Mouse (Mus musculus): Measurements from ENCODE around the gene Dnaaf3. TPM values are rescaled to one million over a fixed set of nuclear protein-coding genes. Genes with fewer than 3 reads are reported as not detected.
"Not testable (repeated sequence)": the region's sequence is repeated elsewhere in the genome, so short reads cannot be mapped to it uniquely, and the experiment has no call there.

Dnaaf3 gene
- polyA plus RNA-seq (2015; fragmentation: Nextera tagmentation; extraction: Ambion mirVana): 0.16 and 0.19 TPM in 2 replicates

- H3K4me3 ChIP-seq (ENCODE audit: low read depth, low read length): peak within 1 kb of the TSS; percentile 26; the same call in 1 of the 2 replicates
- no peaks in the 10 kb centered on the region for H3K9me3 ChIP-seq (replicated peaks; ENCODE audit: control insufficient read depth, low read length)
- H3K4me1 ChIP-seq (ENCODE audit: control insufficient read depth, low read depth, low read length): no peaks in the 10 kb centered on the region
- H3K27ac ChIP-seq (ENCODE audit: low read length): no peak within 1 kb of the TSS
- H3K27me3 ChIP-seq (ENCODE audit: control insufficient read depth, insufficient read depth, low read depth, low read length): peaks cover 9% of the 10 kb centered on the region
- 6% methylated on average over 28 of the region's 28 CpGs for WGBS (ENCODE audit: insufficient replicate concordance)
- peak within 1 kb of the TSS; percentile 38 for H3K4me2 ChIP-seq (ENCODE audit: low read depth, low read length)
- no peaks in the 10 kb centered on the region for H3K36me3 ChIP-seq (ENCODE audit: control insufficient read depth, insufficient read depth)
- H3K9ac ChIP-seq (ENCODE audit: low read depth, low read length): no peak within 1 kb of the TSS
- peak; percentile 93 for ATAC-seq (ENCODE audit: low read depth)
These were observed at the start of gene Dnaaf3 for GRCm38 (mm10) chr7:4532005-4532729. Gene Dnaaf3 (minus strand): TSS chr7:4532453.

- not testable (repeated sequence) for H3K9me3 ChIP-seq (replicated peaks; ENCODE audit: control insufficient read depth, low read length); H3K4me2 ChIP-seq (ENCODE audit: low read depth, low read length); H3K27me3 ChIP-seq (ENCODE audit: control insufficient read depth, insufficient read depth, low read depth, low read length); H3K4me3 ChIP-seq (ENCODE audit: low read depth, low read length); H3K36me3 ChIP-seq (ENCODE audit: control insufficient read depth, insufficient read depth); ATAC-seq (ENCODE audit: low read depth); H3K9ac ChIP-seq (ENCODE audit: low read depth, low read length); H3K4me1 ChIP-seq (ENCODE audit: control insufficient read depth, low read depth, low read length); H3K27ac ChIP-seq (ENCODE audit: low read length)
- whole genome bisulfite sequencing (ENCODE audit: insufficient replicate concordance): 47% methylated on average over 3 of the region's 3 CpGs
These were observed 49.2 kb upstream of the Dnaaf3 start for GRCm38 (mm10) chr7:4581481-4581880.

GRCm38 (mm10) chr7:4572361-4572760, 40.1 kb upstream of the Dnaaf3 start:
- not testable (repeated sequence) for H3K4me2 ChIP-seq (ENCODE audit: low read depth, low read length); H3K9ac ChIP-seq (ENCODE audit: low read depth, low read length); ATAC-seq (ENCODE audit: low read depth); H3K4me1 ChIP-seq (ENCODE audit: control insufficient read depth, low read depth, low read length); H3K36me3 ChIP-seq (ENCODE audit: control insufficient read depth, insufficient read depth); H3K4me3 ChIP-seq (ENCODE audit: low read depth, low read length); H3K27ac ChIP-seq (ENCODE audit: low read length); H3K27me3 ChIP-seq (ENCODE audit: control insufficient read depth, insufficient read depth, low read depth, low read length); H3K9me3 ChIP-seq (replicated peaks; ENCODE audit: control insufficient read depth, low read length)
- 46% methylated on average over 2 of the region's 2 CpGs for WGBS (ENCODE audit: insufficient replicate concordance)

GRCm38 (mm10) chr7:4562660-4563059, 30.4 kb upstream of the Dnaaf3 start:
- no peak for ATAC-seq (ENCODE audit: low read depth)
- Histone ChIP-seq H3K9ac (ENCODE audit: low read depth, low read length) (no peak overlapping the region), H3K4me3 (ENCODE audit: low read depth, low read length) (no peak overlapping the region), H3K9me3 (replicated peaks; ENCODE audit: control insufficient read depth, low read length) (no peaks in the 10 kb centered on the region), H3K27ac (ENCODE audit: low read length) (no peak overlapping the region), H3K27me3 (ENCODE audit: control insufficient read depth, insufficient read depth, low read depth, low read length) (no peaks in the 10 kb centered on the region), H3K36me3 (ENCODE audit: control insufficient read depth, insufficient read depth) (no peaks in the 10 kb centered on the region), H3K4me2 (ENCODE audit: low read depth, low read length) (no peak overlapping the region), H3K4me1 (ENCODE audit: control insufficient read depth, low read depth, low read length) (no peaks in the 10 kb centered on the region)
- 78% methylated on average over 3 of the region's 3 CpGs for WGBS (ENCODE audit: insufficient replicate concordance)

GRCm38 (mm10) chr7:4557167-4557560, 24.9 kb upstream of the Dnaaf3 start:
- Histone ChIP-seq H3K4me2 (ENCODE audit: low read depth, low read length) (no peak overlapping the region), H3K9me3 (replicated peaks; ENCODE audit: control insufficient read depth, low read length) (no peaks in the 10 kb centered on the region), H3K4me1 (ENCODE audit: control insufficient read depth, low read depth, low read length) (no peaks in the 10 kb centered on the region), H3K36me3 (ENCODE audit: control insufficient read depth, insufficient read depth) (no peaks in the 10 kb centered on the region), H3K4me3 (ENCODE audit: low read depth, low read length) (no peak overlapping the region), H3K27ac (ENCODE audit: low read length) (no peak overlapping the region), H3K27me3 (ENCODE audit: control insufficient read depth, insufficient read depth, low read depth, low read length) (no peaks in the 10 kb centered on the region), H3K9ac (ENCODE audit: low read depth, low read length) (no peak overlapping the region)
- WGBS (ENCODE audit: insufficient replicate concordance): 55% methylated on average over 6 of the region's 6 CpGs
- no peak for ATAC-seq (ENCODE audit: low read depth)

- 17% methylated on average over 15 of the region's 15 CpGs for WGBS (ENCODE audit: insufficient replicate concordance)
- Histone ChIP-seq H3K4me1 (ENCODE audit: control insufficient read depth, low read depth, low read length) (no peaks in the 10 kb centered on the region), H3K36me3 (ENCODE audit: control insufficient read depth, insufficient read depth) (no peaks in the 10 kb centered on the region), H3K9me3 (replicated peaks; ENCODE audit: control insufficient read depth, low read length) (no peaks in the 10 kb centered on the region), H3K9ac (ENCODE audit: low read depth, low read length) (no peak overlapping the region), H3K27ac (ENCODE audit: low read length) (no peak overlapping the region), H3K4me2 (ENCODE audit: low read depth, low read length) (no peak overlapping the region), H3K4me3 (ENCODE audit: low read depth, low read length) (no peak overlapping the region), H3K27me3 (ENCODE audit: control insufficient read depth, insufficient read depth, low read depth, low read length) (no peaks in the 10 kb centered on the region)
- peak; percentile 78 for ATAC-seq (ENCODE audit: low read depth)
These were observed 24.3 kb upstream of the Dnaaf3 start for GRCm38 (mm10) chr7:4556256-4557166.

- no peaks in the 10 kb centered on the region for H3K36me3 ChIP-seq (ENCODE audit: control insufficient read depth, insufficient read depth)
- H3K4me1 ChIP-seq (ENCODE audit: control insufficient read depth, low read depth, low read length): peaks cover 3% of the 10 kb centered on the region
- 7% methylated on average over 33 of the region's 33 CpGs for WGBS (ENCODE audit: insufficient replicate concordance)
- H3K9ac ChIP-seq (ENCODE audit: low read depth, low read length): no peak within 1 kb of the TSS
- peak within 1 kb of the TSS; percentile 44 for H3K4me2 ChIP-seq (ENCODE audit: low read depth, low read length)
- peaks cover 11% of the 10 kb centered on the region for H3K27me3 ChIP-seq (ENCODE audit: control insufficient read depth, insufficient read depth, low read depth, low read length)
- peak; percentile 39 for ATAC-seq (ENCODE audit: low read depth)
- peak within 1 kb of the TSS; percentile 26; the same call in 1 of the 2 replicates for H3K4me3 ChIP-seq (ENCODE audit: low read depth, low read length)
- H3K9me3 ChIP-seq (replicated peaks; ENCODE audit: control insufficient read depth, low read length): no peaks in the 10 kb centered on the region
- H3K27ac ChIP-seq (ENCODE audit: low read length): no peak within 1 kb of the TSS
These were observed 15.0 kb upstream of the Dnaaf3 start, which contains the start of gene Syt5 for GRCm38 (mm10) chr7:4547221-4547641. Gene Syt5 (minus strand): TSS chr7:4547541.

GRCm38 (mm10) chr7:4546591-4547131, 14.4 kb upstream of the Dnaaf3 start:
- 0 out of 2 replicates have a peak, but pooled peaks have one; percentile 21 for ATAC-seq (ENCODE audit: low read depth)
- Histone ChIP-seq H3K4me1 (ENCODE audit: control insufficient read depth, low read depth, low read length) (peaks cover 3% of the 10 kb centered on the region), H3K4me3 (ENCODE audit: low read depth, low read length) (no peak overlapping the region), H3K4me2 (ENCODE audit: low read depth, low read length) (no peak overlapping the region), H3K9ac (ENCODE audit: low read depth, low read length) (no peak overlapping the region), H3K9me3 (replicated peaks; ENCODE audit: control insufficient read depth, low read length) (no peaks in the 10 kb centered on the region), H3K27ac (ENCODE audit: low read length) (no peak overlapping the region), H3K36me3 (ENCODE audit: control insufficient read depth, insufficient read depth) (no peaks in the 10 kb centered on the region), H3K27me3 (ENCODE audit: control insufficient read depth, insufficient read depth, low read depth, low read length) (peaks cover 11% of the 10 kb centered on the region)
- whole genome bisulfite sequencing (ENCODE audit: insufficient replicate concordance): 5% methylated on average over 26 of the region's 26 CpGs

All from liver, embryonic 16.5 days (tissue).